Mouse (Mus musculus) erythroblast, embryonic 14.5 days (primary cell): ENCODE measurements at regions not wholly inside any gene's neighbourhood (a gene's known extent, or its start where the extent isn't known, plus 50 kb on each side); places are given as distances from the start of the nearest gene placed in this dataset.

Experiments used
- GATA1 ChIP-seq: IDR thresholded peaks from 2 replicates; pipeline ENCODE4 v1.6.1; 2012; ENCODE audit warnings: low read length, inconsistent platforms, mixed read lengths
- TAL1 ChIP-seq: IDR thresholded peaks from 3 replicates; pipeline ENCODE4 v1.6.1; 2012; ENCODE audit warnings: low read length, inconsistent platforms, mixed read lengths

DNA sequence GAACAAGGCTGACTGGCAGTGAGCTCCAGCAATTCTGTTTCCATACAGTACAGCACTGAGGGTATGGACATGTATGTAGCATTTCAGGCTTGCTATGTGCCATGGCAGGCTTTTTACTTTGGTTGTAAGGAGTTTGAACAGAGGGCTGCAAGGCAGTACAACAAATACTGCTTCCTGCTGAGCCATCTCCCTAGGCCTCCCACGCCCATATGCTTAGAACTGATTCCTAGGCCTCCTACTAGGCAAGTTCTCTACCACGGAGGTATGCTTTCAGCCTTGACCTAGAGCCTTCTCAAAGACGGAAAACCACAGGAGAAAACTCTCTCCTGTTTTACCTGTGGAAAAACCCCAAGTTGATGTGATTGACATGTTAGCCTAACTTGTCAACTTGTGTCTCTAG lies 111.0 kb upstream of the Nsun6 start:
- TF ChIP-seq TAL1 (no peak), GATA1 (no peak)
